Mouse (Mus musculus): ENCODE measurements around the gene Ky. TPM values are rescaled to one million over a fixed set of nuclear protein-coding genes. Genes with fewer than 3 reads are reported as not detected.

Gene Ky
- polyA plus RNA-seq, 1 experiment from 2014 or later = 0.33 TPM

GRCm38 (mm10) chr9:102499266-102499665, 6.3 kb upstream of the Ky start:
- Histone ChIP-seq H3K9ac (replicated peaks; ENCODE audit: low read depth, low read length) (no peak overlapping the region), H3K4me2 (ENCODE audit: low read length) (no peak overlapping the region), H3K27ac (ENCODE audit: low read length) (no peak overlapping the region), H3K27me3 (replicated peaks; ENCODE audit: control insufficient read depth, insufficient read depth, low read length) (no peaks in the 10 kb centered on the region), H3K4me3 (replicated peaks; ENCODE audit: low read length) (no peak overlapping the region), H3K4me1 (replicated peaks; ENCODE audit: control insufficient read depth, insufficient read depth, low read length) (no peaks in the 10 kb centered on the region), H3K36me3 (ENCODE audit: control insufficient read depth, insufficient read depth) (no peaks in the 10 kb centered on the region), H3K9me3 (ENCODE audit: control insufficient read depth, low read length) (no peaks in the 10 kb centered on the region)
- whole genome bisulfite sequencing = 74% methylated on average over 4 of the region's 4 CpGs
- ATAC-seq = no peak

- Histone ChIP-seq H3K9me3 (ENCODE audit: control insufficient read depth, low read length) (no peaks in the 10 kb centered on the region), H3K4me2 (ENCODE audit: low read length) (no peak overlapping the region)
- no peak for ATAC-seq
Observed at GRCm38 (mm10) chr9:102499746-102500145, 5.8 kb upstream of the Ky start.

GRCm38 (mm10) chr9:102501113-102501512, 4.4 kb upstream of the Ky start:
- 66% methylated on average over 4 of the region's 4 CpGs for WGBS
- ATAC-seq = no peak
- H3K9ac ChIP-seq (replicated peaks; ENCODE audit: low read depth, low read length) = no peak overlapping the region
- no peaks in the 10 kb centered on the region for H3K36me3 ChIP-seq (ENCODE audit: control insufficient read depth, insufficient read depth)
- H3K27ac ChIP-seq (ENCODE audit: low read length) = no peak overlapping the region
- no peak overlapping the region for H3K4me3 ChIP-seq (replicated peaks; ENCODE audit: low read length)
- peaks cover 6% of the 10 kb centered on the region for H3K4me1 ChIP-seq (replicated peaks; ENCODE audit: control insufficient read depth, insufficient read depth, low read length)
- no peaks in the 10 kb centered on the region for H3K9me3 ChIP-seq (ENCODE audit: control insufficient read depth, low read length)
- peaks cover 3% of the 10 kb centered on the region for H3K27me3 ChIP-seq (replicated peaks; ENCODE audit: control insufficient read depth, insufficient read depth, low read length)
- H3K4me2 ChIP-seq (ENCODE audit: low read length) = no peak overlapping the region

More at GRCm38 (mm10) chr9:102499746-102500145, 5.8 kb upstream of the Ky start:
- Histone ChIP-seq H3K36me3 (ENCODE audit: control insufficient read depth, insufficient read depth) (no peaks in the 10 kb centered on the region), H3K27ac (ENCODE audit: low read length) (no peak overlapping the region), H3K27me3 (replicated peaks; ENCODE audit: control insufficient read depth, insufficient read depth, low read length) (no peaks in the 10 kb centered on the region), H3K4me1 (replicated peaks; ENCODE audit: control insufficient read depth, insufficient read depth, low read length) (no peaks in the 10 kb centered on the region), H3K4me3 (replicated peaks; ENCODE audit: low read length) (no peak overlapping the region), H3K9ac (replicated peaks; ENCODE audit: low read depth, low read length) (no peak overlapping the region)

- H3K9me3 ChIP-seq (ENCODE audit: control insufficient read depth, low read length) = no peaks in the 10 kb centered on the region
- H3K9ac ChIP-seq (replicated peaks; ENCODE audit: low read depth, low read length) = no peak overlapping the region
- H3K4me3 ChIP-seq (replicated peaks; ENCODE audit: low read length) = no peak overlapping the region
- no peaks in the 10 kb centered on the region for H3K36me3 ChIP-seq (ENCODE audit: control insufficient read depth, insufficient read depth)
- H3K27ac ChIP-seq (ENCODE audit: low read length) = no peak overlapping the region
- peaks cover 10% of the 10 kb centered on the region for H3K4me1 ChIP-seq (replicated peaks; ENCODE audit: control insufficient read depth, insufficient read depth, low read length)
- H3K4me2 ChIP-seq (ENCODE audit: low read length) = no peak overlapping the region
- 63% methylated on average over 11 of the region's 11 CpGs for WGBS
- peaks cover 11% of the 10 kb centered on the region for H3K27me3 ChIP-seq (replicated peaks; ENCODE audit: control insufficient read depth, insufficient read depth, low read length)
- ATAC-seq = no peak
Observed at GRCm38 (mm10) chr9:102502015-102502633, 3.4 kb upstream of the Ky start.

GRCm38 (mm10) chr9:102504716-102505378, 703 bp upstream of the Ky start:
- H3K9ac ChIP-seq (replicated peaks; ENCODE audit: low read depth, low read length) = no peak overlapping the region
- WGBS = 72% methylated on average over 3 of the region's 3 CpGs
- H3K4me1 ChIP-seq (replicated peaks; ENCODE audit: control insufficient read depth, insufficient read depth, low read length) = peaks cover 10% of the 10 kb centered on the region
- no peak overlapping the region for H3K27ac ChIP-seq (ENCODE audit: low read length)
- no peak overlapping the region for H3K4me2 ChIP-seq (ENCODE audit: low read length)
- H3K9me3 ChIP-seq (ENCODE audit: control insufficient read depth, low read length) = no peaks in the 10 kb centered on the region
- H3K36me3 ChIP-seq (ENCODE audit: control insufficient read depth, insufficient read depth) = no peaks in the 10 kb centered on the region
- H3K27me3 ChIP-seq (replicated peaks; ENCODE audit: control insufficient read depth, insufficient read depth, low read length) = peaks cover 15% of the 10 kb centered on the region
- ATAC-seq = no peak
- no peak overlapping the region for H3K4me3 ChIP-seq (replicated peaks; ENCODE audit: low read length)

GRCm38 (mm10) chr9:102508315-102508714, 2.8 kb downstream of the Ky start:
- Histone ChIP-seq H3K9ac (replicated peaks; ENCODE audit: low read depth, low read length) (no peak overlapping the region), H3K4me2 (ENCODE audit: low read length) (no peak overlapping the region), H3K36me3 (ENCODE audit: control insufficient read depth, insufficient read depth) (no peaks in the 10 kb centered on the region), H3K4me1 (replicated peaks; ENCODE audit: control insufficient read depth, insufficient read depth, low read length) (peaks cover 10% of the 10 kb centered on the region), H3K27ac (ENCODE audit: low read length) (no peak overlapping the region), H3K4me3 (replicated peaks; ENCODE audit: low read length) (no peak overlapping the region), H3K9me3 (ENCODE audit: control insufficient read depth, low read length) (no peaks in the 10 kb centered on the region), H3K27me3 (replicated peaks; ENCODE audit: control insufficient read depth, insufficient read depth, low read length) (peaks cover 15% of the 10 kb centered on the region)
- ATAC-seq = no peak
- 88% methylated on average over 3 of the region's 3 CpGs for WGBS

GRCm38 (mm10) chr9:102511423-102511822, 5.9 kb downstream of the Ky start:
- WGBS = 40% methylated on average over 8 of the region's 8 CpGs
- Histone ChIP-seq H3K9ac (replicated peaks; ENCODE audit: low read depth, low read length) (no peak overlapping the region), H3K27ac (ENCODE audit: low read length) (no peak overlapping the region), H3K4me3 (replicated peaks; ENCODE audit: low read length) (no peak overlapping the region), H3K36me3 (ENCODE audit: control insufficient read depth, insufficient read depth) (no peaks in the 10 kb centered on the region), H3K4me1 (replicated peaks; ENCODE audit: control insufficient read depth, insufficient read depth, low read length) (peaks cover 1% of the 10 kb centered on the region), H3K9me3 (ENCODE audit: control insufficient read depth, low read length) (no peaks in the 10 kb centered on the region), H3K4me2 (ENCODE audit: low read length) (no peak overlapping the region), H3K27me3 (replicated peaks; ENCODE audit: control insufficient read depth, insufficient read depth, low read length) (peaks cover 8% of the 10 kb centered on the region; the same call in 1 of the 2 replicates)
- ATAC-seq = no peak

GRCm38 (mm10) chr9:102513578-102513977, 8.0 kb downstream of the Ky start:
- 84% methylated on average over 4 of the region's 4 CpGs for WGBS
- Histone ChIP-seq H3K36me3 (ENCODE audit: control insufficient read depth, insufficient read depth) (no peaks in the 10 kb centered on the region), H3K9ac (replicated peaks; ENCODE audit: low read depth, low read length) (no peak overlapping the region), H3K4me2 (ENCODE audit: low read length) (no peak overlapping the region), H3K9me3 (ENCODE audit: control insufficient read depth, low read length) (peaks cover 3% of the 10 kb centered on the region; the same call in 1 of the 2 replicates), H3K4me3 (replicated peaks; ENCODE audit: low read length) (no peak overlapping the region), H3K4me1 (replicated peaks; ENCODE audit: control insufficient read depth, insufficient read depth, low read length) (no peaks in the 10 kb centered on the region), H3K27me3 (replicated peaks; ENCODE audit: control insufficient read depth, insufficient read depth, low read length) (no peaks in the 10 kb centered on the region), H3K27ac (ENCODE audit: low read length) (no peak overlapping the region)
- no peak for ATAC-seq

- Histone ChIP-seq H3K9me3 (ENCODE audit: control insufficient read depth, low read length) (peaks cover 3% of the 10 kb centered on the region; the same call in 1 of the 2 replicates), H3K9ac (replicated peaks; ENCODE audit: low read depth, low read length) (no peak overlapping the region), H3K36me3 (ENCODE audit: control insufficient read depth, insufficient read depth) (no peaks in the 10 kb centered on the region), H3K4me2 (ENCODE audit: low read length) (no peak overlapping the region), H3K4me1 (replicated peaks; ENCODE audit: control insufficient read depth, insufficient read depth, low read length) (no peaks in the 10 kb centered on the region), H3K4me3 (replicated peaks; ENCODE audit: low read length) (no peak overlapping the region), H3K27me3 (replicated peaks; ENCODE audit: control insufficient read depth, insufficient read depth, low read length) (no peaks in the 10 kb centered on the region), H3K27ac (ENCODE audit: low read length) (no peak overlapping the region)
- no peak for ATAC-seq
- WGBS = 82% methylated on average over 9 of the region's 9 CpGs
Observed at GRCm38 (mm10) chr9:102518443-102518842, 12.9 kb downstream of the Ky start.

All from forebrain, embryonic 16.5 days (tissue).